Mouse (Mus musculus) fibroblast of lung, adult 2 months (primary cell): Measurements from ENCODE around the gene Cited4.

Experiments used
- DNase-seq: peaks from one replicate; pipeline ENCODE4 v3.0.0-alpha.2; 2011; ENCODE audit warnings: low read depth

The Cited4 gene

GRCm38 (mm10) chr4:120666358-120667024, at the start of gene Cited4:
Cited4 (plus strand) TSS chr4:120666572.
- DNase-seq, result peak; percentile 25

- DNase-seq, result no peak
Measured at GRCm38 (mm10) chr4:120627728-120628127, 38.6 kb upstream of the Cited4 start.

GRCm38 (mm10) chr4:120630218-120630931, 36.0 kb upstream of the Cited4 start:
- DNase-seq, result no peak

GRCm38 (mm10) chr4:120631828-120632227, 34.5 kb upstream of the Cited4 start:
- no peak for DNase-seq

- no peak for DNase-seq
Measured at GRCm38 (mm10) chr4:120635351-120635750, 31.0 kb upstream of the Cited4 start.

- no peak for DNase-seq
Measured at GRCm38 (mm10) chr4:120641946-120642345, 24.4 kb upstream of the Cited4 start.

- DNase-seq, result no peak
Measured at GRCm38 (mm10) chr4:120643899-120644298, 22.5 kb upstream of the Cited4 start.

- DNase-seq, result no peak
Measured at GRCm38 (mm10) chr4:120649369-120650207, 16.8 kb upstream of the Cited4 start.

- DNase-seq, result no peak
Measured at GRCm38 (mm10) chr4:120650208-120650592, 16.2 kb upstream of the Cited4 start.

GRCm38 (mm10) chr4:120655898-120656297, 10.5 kb upstream of the Cited4 start:
- no peak for DNase-seq

GRCm38 (mm10) chr4:120660485-120660884, 5.9 kb upstream of the Cited4 start:
- DNase-seq, result no peak

- DNase-seq, result no peak
Measured at GRCm38 (mm10) chr4:120664601-120665000, 1.8 kb upstream of the Cited4 start.

- DNase-seq, result no peak
Measured at GRCm38 (mm10) chr4:120665144-120665700, 1.1 kb upstream of the Cited4 start.

GRCm38 (mm10) chr4:120665782-120666181, 590 bp upstream of the Cited4 start:
- DNase-seq, result no peak

GRCm38 (mm10) chr4:120667045-120667501, 701 bp downstream of the Cited4 start:
- DNase-seq, result no peak

- DNase-seq, result no peak
Measured at GRCm38 (mm10) chr4:120667555-120667954, 1.2 kb downstream of the Cited4 start.

GRCm38 (mm10) chr4:120668551-120668950, 2.2 kb downstream of the Cited4 start:
- no peak for DNase-seq

GRCm38 (mm10) chr4:120669585-120669984, 3.2 kb downstream of the Cited4 start:
- DNase-seq, result no peak

GRCm38 (mm10) chr4:120671046-120671445, 4.7 kb downstream of the Cited4 start:
- no peak for DNase-seq

- no peak for DNase-seq
Measured at GRCm38 (mm10) chr4:120673606-120674005, 7.2 kb downstream of the Cited4 start.

- no peak for DNase-seq
Measured at GRCm38 (mm10) chr4:120674775-120675451, 8.5 kb downstream of the Cited4 start.

GRCm38 (mm10) chr4:120675640-120676039, 9.3 kb downstream of the Cited4 start:
- DNase-seq, result no peak
